Mouse (Mus musculus): ENCODE results near the gene Tomm34.

The Tomm34 gene

GRCm38 (mm10) chr2:164070765-164071436 lies at the start of gene Tomm34:
Gene Tomm34 (minus strand): TSS chr2:164071169.
- peak; percentile 90 to 91 for DNase-seq

- no peak for DNase-seq
Observed at GRCm38 (mm10) chr2:164119503-164119902, 48.5 kb upstream of the Tomm34 start.

- no peak for DNase-seq
Observed at GRCm38 (mm10) chr2:164115531-164115930, 44.6 kb upstream of the Tomm34 start.

GRCm38 (mm10) chr2:164114051-164114450 lies 43.1 kb upstream of the Tomm34 start:
- no peak for DNase-seq

GRCm38 (mm10) chr2:164111546-164111945 lies 40.6 kb upstream of the Tomm34 start:
- no peak for DNase-seq

GRCm38 (mm10) chr2:164108501-164108900 lies 37.5 kb upstream of the Tomm34 start:
- DNase-seq, result no peak

- no peak for DNase-seq
Observed at GRCm38 (mm10) chr2:164107125-164107874, 36.3 kb upstream of the Tomm34 start.

GRCm38 (mm10) chr2:164106287-164107035 lies 35.5 kb upstream of the Tomm34 start:
- DNase-seq, result no peak

GRCm38 (mm10) chr2:164103501-164103900 lies 32.5 kb upstream of the Tomm34 start:
- DNase-seq, result peak; percentile 67 to 71

GRCm38 (mm10) chr2:164102366-164102765 lies 31.4 kb upstream of the Tomm34 start:
- no peak for DNase-seq

GRCm38 (mm10) chr2:164101936-164102335 lies 31.0 kb upstream of the Tomm34 start:
- DNase-seq, result no peak

GRCm38 (mm10) chr2:164098603-164099250 lies 27.8 kb upstream of the Tomm34 start:
- DNase-seq, result no peak

- no peak for DNase-seq
Observed at GRCm38 (mm10) chr2:164094152-164094551, 23.2 kb upstream of the Tomm34 start.

GRCm38 (mm10) chr2:164089508-164089907 lies 18.5 kb upstream of the Tomm34 start:
- DNase-seq, result no peak

GRCm38 (mm10) chr2:164087416-164088017 lies 16.5 kb upstream of the Tomm34 start:
- DNase-seq, result no peak

- peak; percentile 65 to 70 for DNase-seq
Observed at GRCm38 (mm10) chr2:164084342-164084700, 13.4 kb upstream of the Tomm34 start.

GRCm38 (mm10) chr2:164083609-164084341 lies 12.8 kb upstream of the Tomm34 start:
- peak; percentile 81 to 84 for DNase-seq

- DNase-seq, result no peak
Observed at GRCm38 (mm10) chr2:164082175-164082574, 11.2 kb upstream of the Tomm34 start.

- DNase-seq, result no peak
Observed at GRCm38 (mm10) chr2:164081577-164081976, 10.6 kb upstream of the Tomm34 start.

- DNase-seq, result peak; percentile 55 to 61
Observed at GRCm38 (mm10) chr2:164079488-164079887, 8.5 kb upstream of the Tomm34 start.

- no peak for DNase-seq
Observed at GRCm38 (mm10) chr2:164077875-164078274, 6.9 kb upstream of the Tomm34 start.

GRCm38 (mm10) chr2:164076874-164077425 lies 6.0 kb upstream of the Tomm34 start:
- no peak for DNase-seq
